Mouse (Mus musculus): ENCODE data around the gene Tmem11. TPM values are rescaled to one million over a fixed set of nuclear protein-coding genes. Genes with fewer than 3 reads are reported as not detected.

Tmem11 gene
- polyA plus RNA-seq, 1 experiment from 2014 or later: 74.7 TPM

DNA sequence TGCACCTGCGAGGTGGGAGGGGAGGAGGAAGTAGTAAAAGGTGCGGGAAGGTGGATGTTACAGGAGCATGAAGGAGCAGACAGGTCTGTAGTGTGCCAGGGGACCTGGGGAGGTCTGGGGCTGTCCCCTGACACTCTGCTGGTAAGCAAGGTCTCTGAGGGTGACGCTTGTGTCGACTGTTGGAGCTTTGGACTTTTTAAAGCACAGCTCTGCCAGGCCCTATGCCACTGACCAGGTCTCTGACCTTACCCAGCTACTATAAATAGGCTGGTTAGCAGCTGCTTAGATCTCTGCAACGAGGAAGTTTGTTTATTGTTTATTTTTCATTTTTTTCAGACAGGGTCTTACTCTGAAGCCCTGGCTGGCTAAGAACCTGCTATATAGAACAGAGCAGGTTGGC is 33.7 kb downstream of the Tmem11 start:
- H3K4me2 ChIP-seq (ENCODE audit: low read depth, low read length): no peak overlapping the region
- H3K4me1 ChIP-seq (ENCODE audit: control insufficient read depth, insufficient read depth, low read length): no peaks in the 10 kb centered on the region
- H3K9ac ChIP-seq (ENCODE audit: low read depth, low read length): no peak overlapping the region
- no peaks in the 10 kb centered on the region for H3K9me3 ChIP-seq (ENCODE audit: control insufficient read depth, low read length)
- H3K27ac ChIP-seq (ENCODE audit: low read length): no peak overlapping the region
- 81% methylated on average over 5 of the region's 5 CpGs for WGBS
- H3K27me3 ChIP-seq (replicated peaks; ENCODE audit: control insufficient read depth, insufficient read depth, low read length): no peaks in the 10 kb centered on the region
- H3K4me3 ChIP-seq (ENCODE audit: low read length): no peak overlapping the region
- ATAC-seq: no peak
- no peaks in the 10 kb centered on the region for H3K36me3 ChIP-seq (ENCODE audit: control insufficient read depth, insufficient read depth, low read length)

GRCm38 (mm10) chr11:60843412-60843811 is 35.7 kb downstream of the Tmem11 start:
- no peak overlapping the region for H3K4me2 ChIP-seq (ENCODE audit: low read depth, low read length)
- no peaks in the 10 kb centered on the region for H3K4me1 ChIP-seq (ENCODE audit: control insufficient read depth, insufficient read depth, low read length)
- no peaks in the 10 kb centered on the region for H3K36me3 ChIP-seq (ENCODE audit: control insufficient read depth, insufficient read depth, low read length)
- no peak overlapping the region for H3K4me3 ChIP-seq (ENCODE audit: low read length)
- 87% methylated on average over 5 of the region's 5 CpGs for WGBS
- H3K27ac ChIP-seq (ENCODE audit: low read length): no peak overlapping the region
- H3K9me3 ChIP-seq (ENCODE audit: control insufficient read depth, low read length): no peaks in the 10 kb centered on the region
- no peak overlapping the region for H3K9ac ChIP-seq (ENCODE audit: low read depth, low read length)
- no peaks in the 10 kb centered on the region for H3K27me3 ChIP-seq (replicated peaks; ENCODE audit: control insufficient read depth, insufficient read depth, low read length)
- ATAC-seq: no peak

- ATAC-seq: no peak
- no peak overlapping the region for H3K9ac ChIP-seq (ENCODE audit: low read depth, low read length)
Observed at GRCm38 (mm10) chr11:60841467-60842200, 37.4 kb downstream of the Tmem11 start.

GRCm38 (mm10) chr11:60837644-60838406 is 41.2 kb downstream of the Tmem11 start:
- H3K4me2 ChIP-seq (ENCODE audit: low read depth, low read length): peak overlapping the region; percentile 33; the same call in 1 of the 2 replicates
- H3K9ac ChIP-seq (ENCODE audit: low read depth, low read length): no peak overlapping the region
- H3K9me3 ChIP-seq (ENCODE audit: control insufficient read depth, low read length): no peaks in the 10 kb centered on the region
- no peaks in the 10 kb centered on the region for H3K27me3 ChIP-seq (replicated peaks; ENCODE audit: control insufficient read depth, insufficient read depth, low read length)
- H3K4me3 ChIP-seq (ENCODE audit: low read length): peak overlapping the region; percentile 12; the same call in 1 of the 2 replicates
- peak; percentile 91 for ATAC-seq
- no peaks in the 10 kb centered on the region for H3K4me1 ChIP-seq (ENCODE audit: control insufficient read depth, insufficient read depth, low read length)
- peak overlapping the region; percentile 50 for H3K27ac ChIP-seq (ENCODE audit: low read length)
- 75% methylated on average over 10 of the region's 10 CpGs for WGBS
- peaks cover 3% of the 10 kb centered on the region; the same call in 1 of the 2 replicates for H3K36me3 ChIP-seq (ENCODE audit: control insufficient read depth, insufficient read depth, low read length)

More at GRCm38 (mm10) chr11:60841467-60842200, 37.4 kb downstream of the Tmem11 start:
- Histone ChIP-seq H3K27me3 (replicated peaks; ENCODE audit: control insufficient read depth, insufficient read depth, low read length) (no peaks in the 10 kb centered on the region), H3K4me1 (ENCODE audit: control insufficient read depth, insufficient read depth, low read length) (no peaks in the 10 kb centered on the region), H3K9me3 (ENCODE audit: control insufficient read depth, low read length) (no peaks in the 10 kb centered on the region), H3K4me2 (ENCODE audit: low read depth, low read length) (no peak overlapping the region), H3K4me3 (ENCODE audit: low read length) (no peak overlapping the region), H3K27ac (ENCODE audit: low read length) (no peak overlapping the region), H3K36me3 (ENCODE audit: control insufficient read depth, insufficient read depth, low read length) (no peaks in the 10 kb centered on the region)
- WGBS: 80% methylated on average over 12 of the region's 12 CpGs

- Histone ChIP-seq H3K4me1 (ENCODE audit: control insufficient read depth, insufficient read depth, low read length) (no peaks in the 10 kb centered on the region), H3K27ac (ENCODE audit: low read length) (no peak overlapping the region), H3K4me3 (ENCODE audit: low read length) (no peak overlapping the region), H3K27me3 (replicated peaks; ENCODE audit: control insufficient read depth, insufficient read depth, low read length) (no peaks in the 10 kb centered on the region), H3K4me2 (ENCODE audit: low read depth, low read length) (no peak overlapping the region), H3K9me3 (ENCODE audit: control insufficient read depth, low read length) (no peaks in the 10 kb centered on the region), H3K9ac (ENCODE audit: low read depth, low read length) (no peak overlapping the region), H3K36me3 (ENCODE audit: control insufficient read depth, insufficient read depth, low read length) (peaks cover 3% of the 10 kb centered on the region; the same call in 1 of the 2 replicates)
- WGBS: 95% methylated on average over 6 of the region's 6 CpGs
- ATAC-seq: no peak
Observed at GRCm38 (mm10) chr11:60836897-60837296, 42.2 kb downstream of the Tmem11 start.

DNA sequence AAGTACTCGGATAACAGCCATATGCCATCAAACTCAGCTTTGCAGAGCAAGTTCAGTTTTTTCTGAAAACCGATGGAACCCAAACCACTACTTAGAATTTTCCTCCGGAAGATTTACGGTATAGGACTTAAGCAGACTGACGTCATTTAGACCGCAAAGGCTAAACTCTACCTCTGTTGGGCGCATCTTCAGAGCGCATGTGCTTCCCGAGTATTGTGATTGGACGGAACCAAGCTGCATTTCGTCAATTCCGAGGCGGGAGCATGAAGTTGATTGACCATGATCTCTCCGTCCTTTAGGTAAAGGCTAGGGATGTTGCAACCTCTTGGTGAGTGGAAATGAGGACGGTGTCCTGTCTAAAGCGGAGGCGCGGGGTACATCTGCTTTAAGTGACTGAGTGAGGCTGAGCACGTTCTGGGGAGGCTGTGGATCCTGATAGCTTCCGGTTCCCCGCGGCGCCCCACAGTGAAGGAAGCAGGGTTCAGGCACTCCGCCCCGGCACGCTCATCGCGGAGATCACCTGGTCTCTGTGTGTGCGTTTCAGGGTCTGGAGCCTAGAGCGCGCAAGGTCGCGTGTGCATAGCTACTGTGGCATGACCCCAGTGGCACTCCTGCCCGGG is 48.5 kb downstream of the Tmem11 start, which contains the start of gene Dhrs7b:
Dhrs7b (plus strand) TSS at position 199 of the 620 bp plus-strand sequence.
- peak within 1 kb of the TSS; percentile 78 for H3K9ac ChIP-seq (ENCODE audit: low read depth, low read length)
- ATAC-seq: peak; percentile 97
- WGBS: under 1% methylated on average over 34 of the region's 34 CpGs

DNA sequence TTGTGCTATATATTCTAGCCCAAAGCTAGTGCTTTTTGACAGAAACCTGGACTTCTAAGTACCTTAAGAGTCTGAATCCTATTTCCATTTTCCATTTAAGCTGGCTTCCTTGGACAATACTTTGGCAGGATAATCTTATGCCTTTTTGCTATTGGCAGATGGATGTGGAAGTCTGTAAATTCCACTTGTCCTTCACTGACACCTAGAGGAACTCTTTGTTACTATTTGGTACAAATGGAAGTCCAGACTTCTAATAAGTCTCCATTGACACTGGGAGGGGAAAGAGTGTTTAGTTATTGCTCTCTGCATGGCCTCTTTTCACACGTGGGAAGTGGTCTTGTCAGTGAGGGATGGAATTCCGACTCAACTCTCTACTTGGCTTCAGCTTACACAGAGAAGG is 50.2 kb downstream of the Tmem11 start:
- H3K9ac ChIP-seq (ENCODE audit: low read depth, low read length): no peak overlapping the region
- no peaks in the 10 kb centered on the region for H3K27me3 ChIP-seq (replicated peaks; ENCODE audit: control insufficient read depth, insufficient read depth, low read length)
- ATAC-seq: no peak
- H3K27ac ChIP-seq (ENCODE audit: low read length): no peak overlapping the region
- peaks cover 8% of the 10 kb centered on the region for H3K4me1 ChIP-seq (ENCODE audit: control insufficient read depth, insufficient read depth, low read length)
- WGBS: 39% methylated on average over 2 of the region's 2 CpGs
- no peaks in the 10 kb centered on the region for H3K36me3 ChIP-seq (ENCODE audit: control insufficient read depth, insufficient read depth, low read length)
- no peak overlapping the region for H3K4me3 ChIP-seq (ENCODE audit: low read length)
- no peak overlapping the region for H3K4me2 ChIP-seq (ENCODE audit: low read depth, low read length)
- H3K9me3 ChIP-seq (ENCODE audit: control insufficient read depth, low read length): no peaks in the 10 kb centered on the region

More for the DNA sequence above, 48.5 kb downstream of the Tmem11 start, which contains the start of gene Dhrs7b:
- peak within 1 kb of the TSS; percentile 79 for H3K4me3 ChIP-seq (ENCODE audit: low read length)
- peaks cover 3% of the 10 kb centered on the region; the same call in 1 of the 2 replicates for H3K36me3 ChIP-seq (ENCODE audit: control insufficient read depth, insufficient read depth, low read length)
- no peaks in the 10 kb centered on the region for H3K9me3 ChIP-seq (ENCODE audit: control insufficient read depth, low read length)
- peaks cover 8% of the 10 kb centered on the region for H3K4me1 ChIP-seq (ENCODE audit: control insufficient read depth, insufficient read depth, low read length)
- H3K4me2 ChIP-seq (ENCODE audit: low read depth, low read length): peak within 1 kb of the TSS; percentile 87
- peak within 1 kb of the TSS; percentile 83 for H3K27ac ChIP-seq (ENCODE audit: low read length)
- H3K27me3 ChIP-seq (replicated peaks; ENCODE audit: control insufficient read depth, insufficient read depth, low read length): no peaks in the 10 kb centered on the region

GRCm38 (mm10) chr11:60827241-60827945 is 51.7 kb downstream of the Tmem11 start:
- Histone ChIP-seq H3K9me3 (ENCODE audit: control insufficient read depth, low read length) (no peaks in the 10 kb centered on the region), H3K36me3 (ENCODE audit: control insufficient read depth, insufficient read depth, low read length) (no peaks in the 10 kb centered on the region), H3K4me3 (ENCODE audit: low read length) (no peak overlapping the region), H3K27me3 (replicated peaks; ENCODE audit: control insufficient read depth, insufficient read depth, low read length) (no peaks in the 10 kb centered on the region), H3K4me2 (ENCODE audit: low read depth, low read length) (no peak overlapping the region), H3K27ac (ENCODE audit: low read length) (no peak overlapping the region), H3K9ac (ENCODE audit: low read depth, low read length) (no peak overlapping the region), H3K4me1 (ENCODE audit: control insufficient read depth, insufficient read depth, low read length) (peaks cover 8% of the 10 kb centered on the region)
- WGBS: 63% methylated on average over 4 of the region's 4 CpGs
- ATAC-seq: no peak
